Mouse (Mus musculus) heart, adult 2 months (tissue): ENCODE measurements at regions not wholly inside any gene's neighbourhood (a gene's known extent, or its start where the extent isn't known, plus 50 kb on each side); places are given as distances from the start of the nearest gene placed in this dataset.

Experiments used
- DNase-seq, 2 experiments: peaks; one replicate each; pipeline ENCODE4 v3.0.0; 2021
- H3K27ac ChIP-seq: fragments of 200-600 bp; 2 replicates; pipeline ENCODE4 v1.8.1; 2022
- H3K27me3 ChIP-seq: fragments of 200-500 bp; 2 replicates; pipeline ENCODE4 v1.6.1; 2012; ENCODE audit warnings: mild to moderate bottlenecking, low read length, inconsistent platforms, mixed read lengths; ENCODE audit not compliant: control insufficient read depth, insufficient read depth
- H3K36me3 ChIP-seq: fragments of 200-500 bp; 2 replicates; pipeline ENCODE4 v1.6.1; 2012; ENCODE audit warnings: low read length, inconsistent platforms; ENCODE audit not compliant: control insufficient read depth, insufficient read depth
- H3K4me1 ChIP-seq: fragments of 200-500 bp; 2 replicates; pipeline ENCODE4 v1.6.1; 2011; ENCODE audit warnings: low read length; ENCODE audit not compliant: control insufficient read depth, insufficient read depth
- H3K4me3 ChIP-seq: fragments of 200-600 bp; 2 replicates; pipeline ENCODE4 v1.8.1; 2022
- H3K79me2 ChIP-seq: fragments of 200-500 bp; replicated peaks from 2 replicates; pipeline ENCODE4 v1.6.1; 2012; ENCODE audit warnings: mild to moderate bottlenecking, inconsistent platforms, low read length, moderate library complexity, mixed read lengths; ENCODE audit not compliant: control insufficient read depth, insufficient read depth
- H3K9ac ChIP-seq: fragments of 200-500 bp; 2 replicates; pipeline ENCODE4 v1.6.1; 2012; ENCODE audit warnings: low read depth, mild to moderate bottlenecking, control low read depth, inconsistent platforms, low read length, mixed read lengths
- CTCF ChIP-seq: fragments of 200-600 bp; IDR thresholded peaks from 2 replicates; pipeline ENCODE4 v1.8.1; 2022; ENCODE audit warnings: antibody characterized with exemption, mild to moderate bottlenecking, moderate library complexity
- EP300 ChIP-seq: fragments of 200-500 bp; IDR thresholded peaks from 2 replicates; pipeline ENCODE4 v1.6.1; 2011; ENCODE audit warnings: low read depth, low read length, control low read depth; ENCODE audit not compliant: insufficient read depth
- POLR2A ChIP-seq: fragments of 200-500 bp; IDR thresholded peaks from 2 replicates; pipeline ENCODE4 v1.6.1; 2011; ENCODE audit warnings: mild to moderate bottlenecking, low read depth, low read length, control low read depth; ENCODE audit not compliant: insufficient read depth
- WGBS: fragments of 180-500 bp; shearing (Covaris S2); methylation state at CpG from one replicate; pipeline ENCODE4 v1.1.7; 2018; 5-methylcytosine and 5-hydroxymethylcytosine counted together
- intact Hi-C: fragments of 180-260 bp; cut with DNase I; formaldehyde crosslinking; loops from one replicate; pipeline ENCODE4 v1.15.1; 2025

- no peak overlapping the region for H3K4me3 ChIP-seq
- H3K27ac ChIP-seq: no peak overlapping the region
- 63% methylated on average over 3 of the region's 3 CpGs for WGBS
- no peak overlapping the region for H3K9ac ChIP-seq
- H3K4me1 ChIP-seq: no peaks in the 10 kb centered on the region
- no peak for DNase-seq
- no peaks in the 10 kb centered on the region for H3K36me3 ChIP-seq
- no peak for TF ChIP-seq CTCF
- TF ChIP-seq POLR2A: no peak
- no peak for TF ChIP-seq EP300
- intact Hi-C loops: no loop called here
- no peaks in the 10 kb centered on the region for H3K79me2 ChIP-seq
- no peaks in the 10 kb centered on the region for H3K27me3 ChIP-seq
These were observed 72.6 kb upstream of the Adcy1 start for GRCm38 (mm10) chr11:6990711-6991110.

- H3K27me3 ChIP-seq: no peaks in the 10 kb centered on the region
- no peak for DNase-seq
- no peaks in the 10 kb centered on the region for H3K79me2 ChIP-seq
- no peak overlapping the region for H3K27ac ChIP-seq
- WGBS: 74% methylated on average over 8 of the region's 8 CpGs
- no peak overlapping the region for H3K4me3 ChIP-seq
- intact Hi-C loops: no loop called here
- H3K36me3 ChIP-seq: no peaks in the 10 kb centered on the region
- TF ChIP-seq CTCF (no peak), EP300 (no peak), POLR2A (no peak)
- H3K9ac ChIP-seq: no peak overlapping the region
- no peaks in the 10 kb centered on the region for H3K4me1 ChIP-seq
These were observed 74.1 kb upstream of the Adcy1 start for GRCm38 (mm10) chr11:6988884-6989824.

- WGBS: 62% methylated on average over 2 of the region's 2 CpGs
- H3K36me3 ChIP-seq: no peaks in the 10 kb centered on the region
- DNase-seq: no peak
- no peaks in the 10 kb centered on the region for H3K79me2 ChIP-seq
- TF ChIP-seq CTCF: no peak
- no peak for TF ChIP-seq EP300
- TF ChIP-seq POLR2A: no peak
- H3K27me3 ChIP-seq: no peaks in the 10 kb centered on the region
- no peak overlapping the region for H3K4me3 ChIP-seq
- H3K4me1 ChIP-seq: no peaks in the 10 kb centered on the region
- no peak overlapping the region for H3K27ac ChIP-seq
- H3K9ac ChIP-seq: no peak overlapping the region
- intact Hi-C loops: no loop called here
These were observed 75.3 kb upstream of the Adcy1 start for GRCm38 (mm10) chr11:6987995-6988394.

- no peak for TF ChIP-seq POLR2A
- no peak for TF ChIP-seq CTCF
- no peak for TF ChIP-seq EP300
- no peaks in the 10 kb centered on the region for H3K4me1 ChIP-seq
- H3K36me3 ChIP-seq: no peaks in the 10 kb centered on the region
- H3K27ac ChIP-seq: no peak overlapping the region
- H3K27me3 ChIP-seq: no peaks in the 10 kb centered on the region
- H3K79me2 ChIP-seq: no peaks in the 10 kb centered on the region
- WGBS: 67% methylated on average over 1 of the region's 1 CpGs
- no peak for DNase-seq
- H3K9ac ChIP-seq: no peak overlapping the region
- intact Hi-C loops: no loop called here
- no peak overlapping the region for H3K4me3 ChIP-seq
These were observed 76.2 kb upstream of the Adcy1 start for GRCm38 (mm10) chr11:6987105-6987504.

GRCm38 (mm10) chr11:6982076-6982475, 81.2 kb upstream of the Adcy1 start:
- intact Hi-C loops: no loop called here
- no peak for TF ChIP-seq CTCF
- no peak for TF ChIP-seq EP300
- TF ChIP-seq POLR2A: no peak
- Histone ChIP-seq H3K36me3 (no peaks in the 10 kb centered on the region), H3K27me3 (no peaks in the 10 kb centered on the region), H3K9ac (no peak overlapping the region), H3K4me1 (no peaks in the 10 kb centered on the region), H3K4me3 (no peak overlapping the region), H3K27ac (no peak overlapping the region), H3K79me2 (no peaks in the 10 kb centered on the region)
- 82% methylated on average over 7 of the region's 7 CpGs for WGBS
- DNase-seq: no peak

- no peak overlapping the region for H3K9ac ChIP-seq
- no peak for TF ChIP-seq CTCF
- no peak for TF ChIP-seq EP300
- no peak for TF ChIP-seq POLR2A
- 87% methylated on average over 3 of the region's 3 CpGs for WGBS
- no peaks in the 10 kb centered on the region for H3K79me2 ChIP-seq
- intact Hi-C loops: no loop called here
- H3K27me3 ChIP-seq: no peaks in the 10 kb centered on the region
- no peaks in the 10 kb centered on the region for H3K36me3 ChIP-seq
- H3K4me3 ChIP-seq: no peak overlapping the region
- no peak for DNase-seq
- no peak overlapping the region for H3K27ac ChIP-seq
- no peaks in the 10 kb centered on the region for H3K4me1 ChIP-seq
These were observed 83.6 kb upstream of the Adcy1 start for GRCm38 (mm10) chr11:6979656-6980055.

GRCm38 (mm10) chr11:6969196-6969595, 94.1 kb upstream of the Adcy1 start:
- intact Hi-C loops: no loop called here
- TF ChIP-seq POLR2A: no peak
- no peak for TF ChIP-seq EP300
- TF ChIP-seq CTCF: no peak
- Histone ChIP-seq H3K4me3 (no peak overlapping the region), H3K27me3 (no peaks in the 10 kb centered on the region), H3K79me2 (no peaks in the 10 kb centered on the region), H3K9ac (no peak overlapping the region), H3K36me3 (no peaks in the 10 kb centered on the region), H3K4me1 (no peaks in the 10 kb centered on the region), H3K27ac (no peak overlapping the region)
- DNase-seq: no peak
- WGBS: 74% methylated on average over 1 of the region's 1 CpGs
